Mouse (Mus musculus) frontal cortex, postnatal 10 days (tissue): ENCODE data around the gene Bach2.

Experiments used
- DNase-seq, 2 experiments: peaks; one replicate each; pipeline ENCODE4 v3.0.0; 2022; ENCODE audit warnings: low spot score in 2 of 2, mixed read lengths in 1 of 2

Gene Bach2

GRCm38 (mm10) chr4:32562319-32563115, 323.9 kb downstream of the Bach2 start:
- DNase-seq, result no peak

- no peak for DNase-seq
These were observed 325.8 kb downstream of the Bach2 start for GRCm38 (mm10) chr4:32564416-32564815.

DNA sequence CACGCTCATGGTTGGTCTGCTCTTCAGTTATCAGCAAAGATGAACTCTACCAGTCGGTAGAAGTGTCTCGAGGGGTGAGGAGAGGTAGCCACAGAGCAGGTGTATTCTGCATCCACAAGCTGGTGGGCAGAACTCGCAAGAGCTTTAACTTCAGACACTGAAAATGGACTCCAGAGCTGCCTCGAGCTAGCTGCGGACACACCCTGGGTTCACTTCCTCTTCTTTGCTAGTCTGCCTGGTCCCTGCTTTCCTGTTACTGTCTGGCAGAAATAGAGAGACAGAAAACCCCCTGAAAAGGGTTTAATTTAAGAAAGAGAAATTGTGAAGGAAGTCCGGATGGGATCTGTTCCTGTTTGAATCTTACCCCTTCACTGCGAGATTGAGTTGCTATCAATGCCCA, 326.3 kb downstream of the Bach2 start:
- DNase-seq, result no peak

DNA sequence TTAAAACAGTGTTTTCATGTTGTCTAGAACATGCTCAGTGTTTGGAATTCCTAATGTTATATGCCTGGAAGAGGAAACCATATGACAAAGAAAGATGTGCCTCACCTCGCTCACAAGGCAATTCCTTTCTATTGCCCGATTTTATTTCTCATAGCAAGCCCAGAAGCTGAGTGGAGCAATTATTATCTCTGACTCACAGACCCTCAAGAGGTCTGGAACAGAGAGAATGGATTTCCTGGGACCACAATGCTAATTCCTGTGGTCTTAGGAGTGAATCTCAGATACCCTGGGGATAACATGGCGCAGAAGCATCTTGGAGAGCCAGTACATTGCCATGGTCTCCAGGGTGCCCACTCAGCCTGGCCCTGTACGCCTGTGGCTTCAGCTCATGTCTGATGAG, 330.4 kb downstream of the Bach2 start:
- DNase-seq, result no peak

GRCm38 (mm10) chr4:32569995-32570938, 331.7 kb downstream of the Bach2 start:
- DNase-seq, result peak; percentile 33 to 43

DNA sequence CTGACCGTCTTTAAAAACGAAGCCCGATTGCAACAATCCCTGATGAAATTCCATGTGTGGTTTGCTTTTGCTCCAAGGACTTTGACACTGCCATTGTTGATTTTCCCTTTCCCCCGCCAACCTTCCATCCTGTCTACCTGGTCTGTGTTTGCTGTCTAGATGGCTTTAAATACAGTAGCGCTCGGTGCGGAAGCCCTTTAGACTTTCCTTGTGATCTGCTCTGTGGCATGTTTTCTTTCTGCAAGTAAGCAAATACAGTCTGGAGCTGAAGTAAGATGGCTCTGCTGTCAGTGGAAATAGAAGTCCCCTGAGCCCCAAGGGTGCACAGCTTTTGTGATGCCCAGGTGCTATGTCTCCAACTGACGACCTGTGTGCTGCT, 332.3 kb downstream of the Bach2 start:
- no peak for DNase-seq

DNA sequence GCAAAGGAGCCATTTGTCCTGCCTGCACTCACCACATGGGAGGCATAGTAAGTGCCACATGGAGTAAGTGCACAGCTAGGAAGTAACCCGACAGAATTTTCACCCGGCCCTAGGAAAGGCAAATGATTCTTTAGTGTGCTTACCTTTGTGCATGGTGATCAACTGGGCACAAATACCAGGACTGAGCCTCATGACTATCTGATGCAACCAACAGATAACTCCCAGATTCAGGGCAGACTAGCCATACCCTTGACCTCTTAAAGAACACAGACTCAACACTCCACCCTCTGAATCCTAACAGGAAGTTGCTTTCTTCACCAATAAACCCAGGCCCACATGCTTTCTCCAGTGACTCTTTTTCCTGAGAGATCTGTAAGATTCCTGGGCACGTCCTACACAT, 332.8 kb downstream of the Bach2 start:
- no peak for DNase-seq

GRCm38 (mm10) chr4:32572118-32572517, 333.5 kb downstream of the Bach2 start:
- peak in 1 of 2 experiments; percentile 44 for DNase-seq

- DNase-seq, result no peak
These were observed 335.0 kb downstream of the Bach2 start for GRCm38 (mm10) chr4:32573586-32573985.

DNA sequence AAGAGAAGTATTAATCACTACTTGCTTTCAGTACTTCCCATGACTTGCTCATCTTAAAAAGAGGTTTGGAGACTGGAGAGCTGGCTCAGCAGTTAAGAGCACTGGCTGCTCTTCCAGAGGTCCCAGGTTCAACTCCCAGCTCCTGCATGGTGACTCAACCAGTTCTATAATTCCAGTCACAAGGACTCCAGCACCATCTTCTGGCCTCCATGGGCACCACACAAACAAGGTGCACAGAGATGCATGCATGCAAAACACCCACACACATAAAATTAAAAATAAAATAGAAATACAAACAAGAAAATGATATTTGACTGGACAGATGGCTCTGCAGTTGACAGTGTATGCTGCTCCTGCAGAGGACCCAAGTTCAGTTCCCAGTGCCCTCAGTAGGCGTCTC, 336.0 kb downstream of the Bach2 start:
- no peak for DNase-seq

DNA sequence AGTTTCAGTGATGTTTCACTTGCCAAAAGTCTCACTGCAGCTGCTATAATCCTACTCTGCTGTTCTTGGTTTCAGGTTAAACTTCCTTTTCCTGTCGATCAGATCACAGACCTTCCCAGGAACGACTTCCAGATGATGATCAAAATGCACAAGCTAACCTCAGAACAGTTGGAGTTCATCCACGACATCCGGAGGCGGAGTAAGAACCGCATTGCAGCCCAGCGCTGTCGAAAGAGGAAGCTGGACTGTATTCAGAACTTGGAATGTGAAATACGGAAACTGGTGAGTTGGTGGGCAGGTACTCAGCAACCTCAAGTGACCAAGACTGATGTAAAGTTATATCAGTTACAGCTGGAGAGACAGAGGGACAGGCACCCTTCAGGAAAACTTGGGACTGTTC, 336.6 kb downstream of the Bach2 start:
- DNase-seq, result no peak

DNA sequence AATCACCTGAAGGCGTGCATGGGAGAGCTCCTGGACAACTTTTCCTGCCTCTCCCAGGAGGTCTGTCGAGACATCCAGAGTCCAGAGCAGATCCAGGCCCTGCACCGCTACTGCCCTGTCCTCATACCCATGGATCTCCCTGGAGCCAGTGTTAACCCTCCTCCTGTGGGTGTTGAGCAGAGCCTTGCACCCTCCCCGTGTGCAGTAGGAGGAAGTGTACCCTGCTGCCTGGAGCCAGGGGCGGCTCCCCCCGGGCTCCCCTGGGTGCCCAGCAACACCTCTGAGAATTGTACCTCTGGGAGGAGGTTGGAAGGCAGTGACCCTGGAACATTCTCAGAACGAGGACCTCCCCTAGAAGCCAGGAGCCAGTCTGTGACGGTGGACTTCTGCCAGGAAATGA, 341.2 kb downstream of the Bach2 start:
- no peak for DNase-seq

- DNase-seq, result no peak
These were observed 345.6 kb downstream of the Bach2 start for GRCm38 (mm10) chr4:32584181-32584580.

DNA sequence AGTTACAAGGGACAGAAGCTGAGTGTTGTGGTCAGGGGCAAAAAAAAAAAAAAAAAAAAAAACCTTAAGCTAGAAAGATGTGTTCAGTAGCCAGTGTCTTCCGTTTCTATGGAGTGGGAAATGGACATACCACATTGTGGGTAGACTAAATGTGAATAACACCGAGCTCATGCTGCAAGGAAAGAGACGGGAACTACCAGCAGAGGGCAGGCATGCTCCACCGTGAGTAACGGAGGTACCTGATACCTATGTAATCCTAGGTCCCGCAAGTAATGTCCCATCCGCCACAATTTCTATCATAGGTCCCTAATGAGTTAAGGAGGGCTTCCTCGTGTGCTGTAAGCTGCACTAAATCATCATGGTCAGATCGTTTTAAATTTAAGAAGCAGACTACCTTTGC, 348.0 kb downstream of the Bach2 start:
- DNase-seq, result no peak

- no peak for DNase-seq
These were observed 348.9 kb downstream of the Bach2 start for GRCm38 (mm10) chr4:32587543-32587942.

DNA sequence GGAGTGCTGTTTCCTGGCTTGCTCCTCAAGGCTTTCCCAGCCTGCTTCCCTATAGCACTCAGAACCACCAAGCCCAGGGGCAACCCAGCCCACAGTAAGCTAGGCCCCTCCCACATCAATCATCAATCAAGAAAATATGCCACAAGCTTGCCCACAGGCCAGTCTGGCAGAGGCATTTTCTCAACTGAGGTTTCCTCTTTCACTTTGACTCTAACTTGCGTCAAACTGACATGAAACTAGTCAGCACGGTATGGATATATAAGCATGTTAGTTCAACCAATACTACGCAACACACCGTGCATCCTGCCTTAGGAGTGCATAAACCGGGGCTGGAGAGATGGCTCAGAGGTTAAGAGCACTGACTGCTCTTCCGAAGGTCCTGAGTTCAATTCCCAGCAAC, 349.6 kb downstream of the Bach2 start:
- DNase-seq, result no peak

DNA sequence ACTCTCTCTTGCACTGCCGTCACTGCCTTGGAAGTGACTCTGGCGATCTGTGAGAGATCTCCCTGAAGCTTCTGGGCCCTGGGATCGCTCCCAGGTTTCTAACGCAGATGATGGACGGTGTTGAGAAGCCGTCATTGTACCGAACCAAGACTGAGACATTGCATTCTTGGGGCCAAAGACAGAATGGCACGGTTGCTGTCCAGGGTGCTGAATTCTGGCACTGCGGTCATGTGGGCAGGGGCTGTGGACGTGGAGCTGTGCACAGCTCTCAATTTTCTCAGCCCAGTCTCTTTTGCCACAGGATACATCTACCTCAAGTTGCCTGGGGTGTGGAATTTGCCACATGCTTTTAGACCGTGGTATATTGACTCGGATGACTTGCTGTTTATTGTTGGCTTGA, 362.5 kb downstream of the Bach2 start:
- DNase-seq, result no peak

GRCm38 (mm10) chr4:32602660-32603059, 364.1 kb downstream of the Bach2 start, which contains the start of gene Gja10:
Gene Gja10 (minus strand): TSS chr4:32602760.
- no peak for DNase-seq

DNA sequence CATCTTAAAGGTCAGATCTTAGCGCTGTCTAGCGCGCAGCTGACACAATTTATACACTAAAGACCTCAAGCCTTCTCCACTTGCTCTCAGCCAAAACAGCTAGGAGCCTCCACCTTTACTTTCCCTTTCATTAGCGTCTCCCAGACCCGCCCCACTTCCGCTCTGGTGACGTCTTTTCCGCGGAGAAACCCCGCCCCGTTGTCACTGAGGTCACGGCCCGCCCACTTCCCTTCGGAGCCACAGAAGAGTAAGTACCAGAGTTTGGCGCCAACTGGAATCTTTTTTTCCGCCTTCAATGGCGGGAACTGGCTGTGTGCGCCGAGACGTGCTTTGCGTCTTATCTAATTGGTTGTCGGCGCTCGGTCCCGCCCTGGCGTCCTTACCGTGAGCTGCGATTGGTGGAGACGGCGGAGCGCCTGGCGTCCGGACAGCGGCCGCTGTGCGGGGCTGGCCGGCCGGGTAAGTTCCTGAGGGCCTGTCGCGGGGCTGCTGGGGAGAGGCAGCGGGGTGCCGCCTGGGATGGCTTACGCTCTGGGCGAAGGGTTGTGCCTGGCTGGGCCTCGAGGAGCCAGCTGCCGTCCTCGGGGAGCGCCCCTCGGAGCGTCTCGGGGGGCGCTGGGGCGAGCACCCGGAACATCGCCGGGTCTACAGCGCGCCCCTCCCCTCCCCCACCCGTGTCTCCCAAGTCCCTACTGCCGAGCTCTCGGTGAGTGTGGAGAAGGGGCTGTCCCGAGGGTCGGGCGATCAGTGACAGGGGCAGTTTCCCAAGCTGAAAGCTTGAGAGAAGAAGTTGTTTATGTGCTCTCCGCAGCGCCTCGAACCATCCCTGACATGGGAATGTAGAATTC, 376.7 kb downstream of the Bach2 start, which contains the start of gene Casp8ap2:
Casp8ap2 (plus strand) TSS at position 418 of the 848 bp plus-strand sequence.
- peak; percentile 98 to 99 for DNase-seq

DNA sequence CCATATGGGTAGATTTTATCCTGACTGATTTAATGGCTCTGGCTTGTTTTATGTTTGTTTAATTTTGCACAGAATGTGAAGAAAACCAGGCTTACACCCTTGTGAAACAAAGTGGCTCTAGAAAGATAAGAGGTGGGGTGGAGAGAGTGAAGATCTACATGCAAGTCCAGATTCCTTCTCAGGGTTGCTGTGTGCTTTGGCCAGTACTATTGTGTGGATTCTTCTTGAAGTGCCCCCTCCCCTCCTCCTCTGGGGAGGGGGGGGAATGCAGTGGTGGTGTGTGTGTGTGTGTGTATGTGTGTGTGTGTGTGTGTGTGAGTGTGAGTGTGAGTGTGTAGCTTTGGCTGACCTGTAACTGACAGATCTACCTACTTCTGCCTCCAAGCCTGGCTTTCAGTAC, 383.0 kb downstream of the Bach2 start:
- no peak for DNase-seq
